Mouse (Mus musculus): ENCODE measurements at regions not wholly inside any gene's neighbourhood (a gene's known extent, or its start where the extent isn't known, plus 50 kb on each side); places are given as distances from the start of the nearest gene placed in this dataset.

DNA sequence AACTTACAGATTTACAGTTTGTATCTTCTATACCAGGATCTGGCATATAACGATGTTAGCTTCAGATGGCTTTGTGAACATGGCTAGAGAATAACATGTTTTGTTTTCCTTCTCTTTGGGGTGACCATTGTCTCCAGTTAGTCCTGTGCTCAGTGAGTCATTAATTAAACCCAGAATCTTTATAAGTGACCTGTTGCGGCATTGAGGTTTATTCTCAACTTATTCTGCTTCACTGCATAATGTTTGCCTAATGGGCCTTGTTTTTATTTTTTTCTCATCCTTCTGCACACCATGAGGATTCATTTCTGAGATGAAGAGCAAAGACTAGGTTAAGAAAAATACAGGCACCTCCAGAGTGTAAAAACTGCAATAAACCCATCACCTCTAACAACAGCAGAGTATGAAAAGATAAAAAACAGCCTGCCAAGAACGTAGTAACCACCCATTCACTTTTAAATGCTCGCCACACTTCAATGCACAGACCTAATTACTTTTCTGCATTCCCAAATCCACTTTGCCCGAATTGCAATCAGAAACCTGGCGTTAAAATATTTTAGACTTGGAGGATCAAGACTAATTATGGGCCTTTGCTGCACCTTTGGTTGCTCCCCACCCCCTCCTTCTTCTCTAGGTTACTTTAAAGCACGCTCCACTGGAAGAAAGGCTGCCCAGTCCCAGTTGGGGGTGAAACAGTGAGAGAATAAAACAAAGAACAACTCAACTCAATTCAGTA is 381.5 kb upstream of the Nr2f1 start:
- no peak for DNase-seq (ENCODE audit: low spot score)

DNA sequence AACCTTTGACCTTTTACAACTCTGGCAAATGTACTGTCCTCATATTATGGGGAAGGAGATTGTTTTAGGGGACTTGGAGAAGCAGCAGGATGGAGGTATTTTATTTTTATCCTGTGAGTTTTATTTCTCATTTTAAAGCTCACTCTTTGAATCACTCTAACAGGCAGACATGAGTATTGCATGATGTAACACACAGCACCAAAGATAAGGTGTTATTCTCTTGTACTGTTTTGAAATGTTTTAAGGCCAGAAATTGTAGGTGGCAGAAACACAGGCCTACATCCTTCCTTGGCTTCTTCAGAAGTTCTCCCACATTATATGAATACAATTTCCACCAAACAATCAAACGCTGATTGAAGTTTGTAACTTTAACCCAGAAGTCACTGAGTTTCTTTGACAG is 377.9 kb upstream of the Nr2f1 start:
- DNase-seq (ENCODE audit: low spot score), result no peak

DNA sequence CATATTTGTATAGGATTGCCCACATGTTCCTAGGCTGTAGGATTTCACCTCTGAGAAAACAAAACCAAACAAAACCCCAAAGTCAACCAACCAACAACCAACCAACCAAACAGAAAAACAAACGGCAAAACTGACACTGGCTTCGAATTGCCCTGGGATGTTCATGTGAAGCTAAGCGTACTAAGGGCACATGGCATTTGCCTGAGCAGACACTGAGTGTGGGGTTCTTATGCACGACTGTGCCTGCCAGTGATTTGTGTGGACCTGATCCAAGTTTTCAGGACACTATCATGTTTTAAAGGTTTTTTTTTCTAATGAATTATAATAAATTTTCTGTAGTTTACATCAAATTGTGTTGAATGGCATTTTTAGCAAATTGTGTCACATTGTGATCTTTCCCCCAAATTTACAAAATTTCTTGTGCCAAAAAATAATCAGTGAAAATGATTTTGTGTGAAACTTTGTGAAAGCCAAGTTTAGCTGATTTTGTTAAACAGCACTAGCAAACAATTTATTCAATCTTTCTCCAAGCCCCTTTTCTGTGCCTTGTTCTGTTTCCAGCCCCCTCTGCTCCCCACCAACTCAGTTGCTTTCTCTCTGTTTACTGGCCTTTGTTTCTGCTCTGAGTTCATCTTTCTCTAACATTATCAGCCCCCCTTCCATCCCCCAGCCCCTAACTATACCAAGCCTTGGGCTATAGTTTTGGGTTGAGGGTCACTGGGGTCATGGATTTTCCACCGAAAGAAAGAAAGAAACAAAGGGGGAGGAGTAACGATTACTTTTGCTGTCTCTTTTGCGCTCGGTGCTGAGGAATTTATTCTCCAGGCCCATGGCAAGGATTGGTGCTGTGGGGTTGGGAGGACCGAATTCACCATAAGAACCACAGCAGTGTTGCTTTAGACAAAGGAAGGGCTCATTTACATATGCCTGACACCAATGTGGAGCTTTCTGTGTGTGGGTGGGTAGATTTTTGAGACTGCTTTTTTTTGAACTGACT is 377.0 kb upstream of the Nr2f1 start:
- DNase-seq (ENCODE audit: low spot score), result no peak

DNA sequence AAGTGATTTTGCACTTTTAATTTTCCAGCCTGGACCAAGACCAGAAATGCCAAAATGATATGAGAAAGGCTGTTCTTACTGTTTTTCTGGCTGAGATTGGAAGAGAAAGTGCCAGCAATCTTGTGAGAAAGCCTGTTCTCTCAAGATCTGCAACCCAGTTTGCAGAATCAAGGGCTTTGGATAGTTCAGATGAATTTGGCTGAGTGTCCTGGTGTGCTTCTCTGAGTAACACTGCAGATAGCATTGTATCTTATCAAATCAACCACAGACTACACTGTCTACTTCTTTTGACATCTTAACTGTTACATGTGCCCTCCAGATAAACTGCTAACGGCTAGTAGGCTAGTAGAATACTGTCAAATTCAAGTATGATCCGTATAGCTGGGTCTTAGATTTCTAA is 371.5 kb upstream of the Nr2f1 start:
- DNase-seq (ENCODE audit: low spot score), result no peak

DNA sequence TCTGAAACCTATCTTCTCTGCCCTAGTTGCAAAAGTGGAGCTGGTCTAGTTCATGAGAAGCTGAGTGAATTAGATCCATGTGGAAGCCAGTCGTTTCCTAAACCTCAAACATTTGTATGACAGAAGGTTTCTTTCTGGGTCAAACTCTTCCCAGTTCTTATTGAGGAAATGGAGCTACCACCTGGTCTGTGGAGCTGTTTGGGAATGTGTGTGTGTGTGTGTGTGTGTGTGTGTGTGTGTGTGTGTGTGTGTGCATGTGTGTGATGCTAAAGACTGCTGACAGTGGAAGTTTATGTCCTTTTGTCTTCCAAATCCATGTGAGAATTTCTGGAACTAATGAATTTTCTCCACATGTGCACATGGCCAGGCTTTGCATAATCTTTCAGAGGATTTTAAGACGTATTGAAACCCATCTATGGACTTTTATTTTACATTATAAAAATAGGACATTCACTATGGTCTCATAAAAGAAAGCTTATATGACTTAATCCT is 324.9 kb upstream of the Nr2f1 start:
- no peak for DNase-seq (ENCODE audit: low spot score)

DNA sequence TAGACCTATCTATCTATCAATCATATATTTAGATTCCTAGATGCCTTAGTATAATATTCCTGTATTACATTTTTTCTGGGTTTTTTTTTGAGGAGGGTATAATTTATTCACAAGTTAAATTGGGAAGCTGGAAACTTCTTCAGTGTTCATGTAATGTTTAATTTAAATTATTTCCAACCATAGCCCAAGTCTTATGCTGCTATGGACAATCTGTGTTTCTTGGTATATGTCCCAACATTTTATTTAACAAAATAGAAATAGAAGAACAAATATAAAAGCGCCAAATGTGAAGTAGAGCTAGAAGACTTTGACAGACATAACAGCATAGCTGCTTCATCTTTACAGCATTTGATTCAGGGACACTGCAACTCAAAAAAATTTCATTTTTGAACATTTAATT is 321.2 kb upstream of the Nr2f1 start:
- no peak for DNase-seq (ENCODE audit: low spot score)

DNA sequence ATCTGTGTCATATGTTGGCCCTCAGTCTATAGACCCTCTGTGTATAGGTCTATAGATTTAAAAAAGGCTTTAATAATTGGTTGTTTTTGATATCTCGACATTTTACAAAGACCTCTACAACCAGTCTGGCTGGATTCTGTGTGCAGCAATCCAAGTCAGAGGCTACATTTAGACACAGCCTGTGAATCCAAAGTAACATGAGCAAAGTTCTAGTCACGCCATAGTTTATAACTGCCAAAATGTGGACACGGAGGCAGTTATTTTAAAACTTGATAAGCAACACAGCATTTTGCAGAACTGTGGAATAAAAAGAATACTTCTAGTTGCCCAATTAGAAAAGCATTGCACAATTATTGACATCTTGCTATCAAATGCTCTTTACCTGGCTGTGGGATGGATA is 320.6 kb upstream of the Nr2f1 start:
- no peak for DNase-seq (ENCODE audit: low spot score)

DNA sequence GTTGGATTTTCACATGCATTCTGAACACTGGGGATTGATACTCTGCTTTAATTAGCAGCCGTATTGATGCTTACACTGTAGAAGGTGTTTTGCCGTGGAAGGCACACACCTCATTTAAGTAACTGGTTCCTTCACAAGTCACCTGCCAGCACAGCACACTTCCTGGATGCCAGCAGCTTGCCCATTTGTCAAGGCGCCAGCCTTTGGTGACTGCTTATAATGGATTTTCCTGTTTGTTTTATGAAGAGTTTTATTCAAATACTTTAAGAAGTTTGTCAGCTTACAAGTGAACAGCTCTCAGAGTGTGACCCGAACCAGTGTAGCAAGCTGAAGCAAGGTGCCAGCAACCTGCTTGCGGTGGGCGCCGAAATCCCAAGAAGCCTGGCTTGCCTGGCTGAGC is 301.0 kb upstream of the Nr2f1 start:
- DNase-seq (ENCODE audit: low spot score), result no peak

DNA sequence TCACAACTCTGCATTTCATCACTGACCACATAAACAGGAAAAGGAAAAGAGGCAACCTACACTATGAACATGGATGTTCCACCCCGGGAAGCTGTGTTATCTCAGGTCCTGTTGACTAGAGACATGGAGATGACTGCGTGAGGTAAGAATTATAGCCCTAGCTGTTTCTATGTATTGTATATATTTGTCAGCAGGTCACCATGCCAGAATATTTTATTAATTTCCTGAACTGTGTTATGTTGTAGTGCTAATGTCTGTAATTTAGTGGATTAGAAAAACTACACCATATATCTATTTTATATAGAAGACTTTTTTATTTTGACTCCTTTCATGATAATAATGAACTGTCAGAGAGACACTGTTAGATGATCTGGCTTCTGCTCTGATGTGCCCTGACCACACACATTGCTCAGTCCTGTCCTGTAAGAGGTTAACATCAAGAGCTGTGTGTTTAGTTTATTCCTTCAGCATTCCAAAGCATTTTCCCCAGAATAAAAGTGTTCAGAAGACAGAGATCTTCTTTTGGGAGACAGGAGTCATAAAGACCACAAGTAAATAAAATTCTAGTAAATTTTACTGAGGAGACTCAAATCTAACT is 284.3 kb upstream of the Nr2f1 start:
- no peak for DNase-seq (ENCODE audit: low spot score)

DNA sequence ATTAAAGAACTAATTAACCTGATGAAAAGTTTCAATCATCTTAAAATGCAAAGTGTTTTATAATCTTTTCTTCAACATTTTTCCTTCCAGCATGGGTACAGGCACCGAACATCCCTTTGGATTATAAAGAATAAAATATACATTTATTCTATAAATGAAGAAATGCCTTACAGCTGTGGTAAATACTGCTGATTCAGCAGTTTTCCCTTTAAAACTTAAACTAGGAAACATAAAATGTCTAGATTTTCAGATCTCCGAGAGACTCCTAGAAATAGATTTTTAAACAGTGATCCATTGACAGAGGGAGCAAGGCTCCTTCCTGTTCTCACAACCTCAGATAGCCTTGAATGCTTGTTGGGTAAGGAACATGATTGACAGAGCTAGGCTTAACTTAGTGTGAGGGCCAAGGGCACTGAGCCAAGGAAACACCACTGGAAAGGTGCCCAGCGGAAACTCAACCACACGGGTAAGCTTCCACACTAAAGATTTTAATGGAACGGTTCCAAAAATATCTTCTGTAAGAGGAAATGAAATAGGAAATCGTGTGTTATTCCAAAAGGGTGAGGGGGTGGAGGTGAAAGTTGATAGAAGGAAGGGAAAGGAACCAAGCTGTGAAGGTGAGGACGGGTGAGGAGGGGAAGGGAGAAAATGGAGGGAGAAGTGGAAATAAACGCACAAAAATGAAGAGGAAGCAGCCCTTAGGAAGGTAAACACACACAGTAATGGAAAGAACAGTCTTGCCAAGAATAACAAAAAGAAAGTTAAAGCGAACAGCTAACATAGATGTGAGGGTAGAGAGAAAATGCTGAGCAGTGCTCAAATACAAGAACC is 283.6 kb upstream of the Nr2f1 start:
- no peak for DNase-seq (ENCODE audit: low spot score)

DNA sequence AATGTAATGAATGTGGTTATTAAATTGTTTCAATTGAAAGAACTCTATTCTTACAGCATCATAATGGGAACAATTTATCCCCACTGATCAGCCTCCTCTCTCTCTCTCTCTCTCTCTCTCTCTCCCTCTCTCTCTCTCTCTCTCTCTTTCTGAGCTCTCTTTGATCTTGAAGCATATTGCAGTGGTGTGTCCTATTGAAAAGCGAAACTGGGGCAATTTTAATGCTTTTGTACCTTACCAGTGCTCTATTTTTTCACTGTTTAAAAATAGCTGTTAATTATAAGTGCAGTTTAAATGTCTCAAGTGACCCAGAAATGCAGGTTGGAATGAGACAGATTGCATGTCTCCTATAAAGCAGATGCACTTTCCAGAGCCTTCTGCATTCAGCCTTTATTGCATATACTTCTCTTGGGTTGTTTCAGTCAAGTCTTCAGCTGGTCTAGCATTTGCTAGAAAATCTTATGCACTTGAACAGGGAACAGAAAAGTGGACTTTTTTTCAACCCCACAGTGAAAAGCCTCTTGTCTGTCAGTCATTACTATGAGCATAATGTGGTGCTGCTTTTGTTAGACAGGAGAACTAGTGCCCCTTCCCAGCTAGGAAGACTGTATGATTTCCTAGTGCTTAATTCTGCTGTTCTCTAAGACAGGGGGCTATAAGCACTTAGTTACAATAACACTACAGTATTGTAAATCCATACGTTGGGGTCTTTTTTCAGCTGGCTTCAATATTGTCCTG is 251.9 kb upstream of the Nr2f1 start:
- no peak for DNase-seq (ENCODE audit: low spot score)

DNA sequence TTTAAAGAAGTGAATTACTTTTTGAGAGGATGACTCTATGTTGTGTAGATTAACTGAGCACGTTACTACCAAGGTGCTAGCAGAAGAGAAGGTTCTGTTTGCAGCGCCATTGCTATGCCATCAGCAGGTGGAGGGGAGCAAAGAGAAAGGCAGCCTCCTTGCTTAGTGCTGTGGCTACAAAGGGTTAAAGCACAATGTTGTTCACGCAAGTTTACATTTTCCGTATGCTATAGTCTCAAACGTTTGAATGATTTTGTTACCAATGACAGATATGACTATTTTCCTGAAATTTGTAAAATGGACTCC is 247.1 kb upstream of the Nr2f1 start:
- no peak for DNase-seq (ENCODE audit: low spot score)

DNA sequence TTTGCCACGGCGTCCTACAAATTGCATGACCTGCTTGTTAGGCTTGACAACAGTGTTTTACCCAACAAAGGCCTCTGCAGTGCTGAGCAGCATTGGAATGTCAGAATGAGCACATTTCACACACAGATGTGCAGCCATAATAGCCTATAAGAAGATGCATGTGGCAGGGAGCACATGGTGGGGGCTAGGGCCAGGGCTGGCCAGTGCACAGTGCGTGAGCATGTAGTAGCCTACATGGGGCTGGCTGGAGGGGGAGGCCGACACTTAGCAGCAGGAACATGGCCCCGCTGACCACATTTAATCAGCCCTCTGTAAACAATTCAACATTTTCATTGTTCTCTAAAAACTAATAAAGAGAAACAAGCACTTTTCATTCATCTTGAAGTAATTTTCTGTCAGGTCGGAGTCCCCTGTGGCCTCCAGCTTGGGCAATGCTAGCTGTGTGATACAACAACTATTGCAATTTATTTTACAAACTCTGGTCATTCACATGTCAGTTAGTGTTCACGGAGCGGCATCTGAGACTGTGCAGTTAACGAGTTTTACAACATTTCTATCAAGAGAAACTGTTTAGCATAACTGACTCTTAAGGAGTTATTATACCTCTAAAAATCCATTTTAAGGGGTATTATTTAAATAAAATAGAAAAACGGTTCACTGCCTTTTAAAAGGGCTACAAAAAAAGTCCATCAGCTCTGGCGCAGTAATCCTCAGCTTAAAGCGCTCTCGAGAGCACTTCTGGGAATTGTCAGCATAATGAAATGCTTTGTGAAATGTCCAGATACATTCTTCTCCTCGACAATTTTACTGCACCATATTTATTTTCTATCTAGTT is 246.6 kb upstream of the Nr2f1 start:
- DNase-seq (ENCODE audit: low spot score), result no peak

DNA sequence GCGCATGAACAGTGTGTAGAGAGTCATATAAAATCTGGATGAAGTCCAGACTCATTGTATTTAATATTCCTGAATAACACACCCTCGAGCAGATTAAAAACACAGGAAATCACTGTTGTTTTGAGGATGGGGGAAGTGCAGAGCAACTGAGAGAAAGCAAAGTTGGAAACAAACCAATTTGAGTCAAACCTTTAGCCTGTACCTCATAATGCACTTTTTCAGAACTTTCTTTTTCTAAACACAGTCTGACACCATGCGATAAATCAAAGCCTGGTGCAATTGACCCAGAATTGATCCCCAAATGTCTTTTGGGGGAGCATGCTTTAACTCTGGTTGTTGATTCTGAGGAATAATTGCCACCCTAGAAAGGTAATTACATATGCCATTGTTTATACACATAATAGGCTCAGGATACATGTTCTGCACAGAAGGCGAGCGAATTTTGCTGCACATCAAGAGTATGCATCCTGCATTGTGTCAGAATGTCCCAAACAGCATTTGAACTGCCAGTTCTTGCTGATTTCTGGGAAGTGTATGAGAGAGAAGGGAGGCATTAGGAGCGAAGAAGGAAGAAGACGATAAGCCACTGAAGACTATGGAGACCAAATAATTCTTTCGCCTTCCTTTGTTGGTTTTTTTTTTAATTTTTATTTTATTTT is 245.3 kb upstream of the Nr2f1 start:
- DNase-seq (ENCODE audit: low spot score), result no peak

DNA sequence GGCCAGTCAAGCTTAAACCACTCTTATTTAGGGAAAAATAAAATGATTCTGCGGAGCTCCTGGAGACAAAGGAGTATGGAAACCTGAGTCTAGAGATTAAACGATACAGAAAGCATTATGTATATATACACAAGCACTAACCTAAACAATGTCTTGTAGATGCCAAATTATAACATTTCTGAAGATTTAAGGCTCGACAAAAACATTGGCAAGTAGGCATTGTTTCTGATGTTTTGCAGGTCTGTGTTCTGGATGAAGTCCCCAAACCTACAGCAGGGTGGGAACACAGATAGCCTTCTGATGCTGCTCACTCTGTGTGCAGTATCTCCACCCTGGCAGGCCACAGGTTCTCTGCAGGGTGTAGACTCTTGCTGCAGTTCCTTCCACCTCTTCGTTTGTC is 228.9 kb upstream of the Nr2f1 start:
- DNase-seq (ENCODE audit: low spot score), result no peak

DNA sequence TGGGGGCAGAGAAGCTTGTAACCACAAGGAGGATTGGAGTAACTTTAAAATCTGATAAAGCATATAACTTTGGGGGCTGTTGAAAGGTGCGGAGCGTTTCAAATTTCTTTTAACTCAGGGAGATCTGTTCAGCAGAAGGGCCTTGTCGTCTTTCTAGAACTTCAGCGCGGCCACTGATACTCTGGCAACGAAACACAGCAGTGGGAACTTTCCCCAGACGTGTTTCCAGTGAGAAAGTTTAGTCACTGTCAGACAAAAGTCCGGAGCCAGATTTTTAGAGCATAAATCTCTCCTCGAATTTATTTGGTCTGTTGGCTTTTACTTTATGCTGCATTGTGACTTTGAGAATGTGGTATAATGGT is 228.5 kb upstream of the Nr2f1 start:
- no peak for DNase-seq (ENCODE audit: low spot score)

DNA sequence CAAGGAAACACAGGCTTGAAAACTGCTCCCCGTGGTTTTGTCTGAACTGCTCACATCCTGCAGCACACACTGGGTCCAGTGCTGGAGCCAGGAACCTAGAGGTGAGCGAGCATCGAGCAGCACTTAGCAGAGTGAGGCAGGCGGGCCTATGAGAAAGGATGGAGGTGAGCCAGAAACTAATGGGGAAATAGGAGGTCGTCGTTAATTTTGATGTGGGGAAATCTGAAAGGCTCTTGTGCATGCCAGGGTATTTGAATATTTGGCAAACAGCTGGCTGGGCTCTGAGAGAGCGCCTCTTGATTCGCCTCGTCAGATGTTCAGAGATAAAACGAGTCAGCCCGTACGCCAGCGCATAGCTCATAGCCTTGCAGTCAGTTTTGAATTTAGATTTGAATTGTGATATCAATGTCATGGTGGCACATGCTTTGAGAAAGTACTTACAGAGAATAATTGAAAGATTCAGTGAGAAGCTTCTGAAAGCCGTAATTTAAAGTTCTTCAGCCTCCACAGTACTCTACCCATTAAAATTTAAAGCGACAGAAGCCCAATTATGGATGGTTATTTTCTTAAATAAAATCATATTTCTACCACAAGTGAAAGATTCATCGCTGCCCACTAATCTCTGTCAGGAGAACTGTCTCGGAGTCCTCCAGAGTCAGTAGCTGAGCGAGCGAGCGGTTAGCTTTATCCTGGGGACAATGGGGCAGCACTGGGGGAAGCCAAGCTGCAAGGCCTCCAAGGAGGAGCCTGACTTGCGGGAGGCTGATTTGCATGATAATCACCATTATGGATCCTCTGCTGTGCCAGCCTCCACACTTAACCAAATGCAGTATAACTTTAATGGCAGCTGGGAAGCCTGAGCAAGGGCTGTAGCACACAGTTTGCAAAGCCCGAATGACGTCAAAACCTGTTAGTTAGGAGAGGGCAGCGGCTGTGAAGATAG is 227.9 kb upstream of the Nr2f1 start:
- no peak for DNase-seq (ENCODE audit: low spot score)

DNA sequence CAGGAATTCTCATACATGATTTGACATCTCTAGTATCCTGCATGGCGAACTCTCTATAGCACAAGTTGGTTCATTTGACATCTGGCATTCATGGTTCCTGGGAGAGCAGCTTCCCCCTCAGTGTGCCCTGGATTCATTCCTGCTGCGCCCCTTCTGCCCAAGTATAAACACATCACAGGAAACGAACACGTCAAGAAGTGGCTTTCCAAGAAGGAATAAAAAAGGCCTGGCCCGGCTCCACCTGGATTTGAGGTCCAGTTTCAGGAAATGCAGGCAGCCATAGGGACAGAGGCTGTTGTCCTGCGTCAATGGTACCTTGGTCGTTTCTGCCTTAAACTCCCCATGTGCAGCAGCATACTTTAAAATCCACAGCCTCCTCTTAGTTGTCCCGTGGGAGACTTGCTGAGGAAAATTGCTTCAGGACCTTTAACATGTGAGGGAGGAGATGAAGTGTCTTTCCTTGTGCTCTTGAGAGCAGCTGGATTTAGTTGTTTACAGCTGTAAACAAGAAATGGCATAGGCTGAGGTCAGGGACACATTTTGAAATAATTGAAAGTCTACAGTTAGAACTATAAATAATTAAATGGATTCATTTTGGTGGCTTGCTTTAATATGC is 226.9 kb upstream of the Nr2f1 start:
- no peak for DNase-seq (ENCODE audit: low spot score)
